Mouse (Mus musculus) brain, embryonic 14.5 days (tissue): ENCODE measurements around the gene Vmn2r91. TPM values are rescaled to one million over a fixed set of nuclear protein-coding genes. Genes with fewer than 3 reads are reported as not detected.
"Not testable (repeated sequence)": the region's sequence is repeated elsewhere in the genome, so short reads cannot be mapped to it uniquely, and the experiment has no call there.

Experiments used
- DNase-seq: peaks from one replicate; pipeline ENCODE4 v3.0.0-alpha.2; 2011; ENCODE audit warnings: low read depth
- CTCF ChIP-seq: fragments of 200-500 bp; IDR thresholded peaks from 2 replicates; pipeline ENCODE4 v1.5.1; 2012; ENCODE audit warnings: inconsistent platforms, mild to moderate bottlenecking, moderate library complexity, borderline replicate concordance; ENCODE audit not compliant: insufficient read depth, insufficient read length; ENCODE audit errors: extremely low read depth
- POLR2A ChIP-seq: fragments of 200-500 bp; IDR thresholded peaks from 2 replicates; pipeline ENCODE4 v1.6.1; 2012; ENCODE audit warnings: mild to moderate bottlenecking, inconsistent platforms, borderline replicate concordance; ENCODE audit not compliant: poor library complexity, insufficient read depth, insufficient read length, severe bottlenecking; ENCODE audit errors: extremely low read depth
- polyA plus RNA-seq: library from polyadenylated mRNA; depleted of rRNA; stranded (reverse); fragments of >200 nt; gene quantifications from 2 replicates; pipeline ENCODE4 v1.2.3, GENCODE M21; 2012; rRNA removed

Vmn2r91 gene
- not detected in 2 replicates for polyA plus RNA-seq

DNA sequence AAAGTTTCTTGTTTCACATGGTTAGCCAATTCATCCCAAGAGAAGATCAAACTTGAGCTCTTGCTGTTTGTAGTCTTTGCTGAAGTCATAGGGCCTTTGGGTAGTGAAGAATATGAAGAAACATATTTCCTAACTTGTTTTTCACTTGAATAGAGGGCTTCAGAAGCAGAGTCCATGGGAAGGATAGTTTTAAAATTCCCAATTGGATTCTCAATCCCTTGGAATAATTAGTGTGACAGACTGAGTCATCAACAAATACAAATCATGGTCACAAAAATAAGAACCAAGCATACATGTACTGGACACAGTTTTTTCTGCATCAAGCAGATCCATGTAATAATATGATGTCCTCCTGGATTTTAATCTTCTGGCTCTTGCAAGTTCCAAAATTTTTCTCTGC is at the start of gene Vmn2r91:
Gene Vmn2r91 (plus strand): TSS at position 301 of the 400 bp plus-strand sequence.
- not testable (repeated sequence) for DNase-seq

DNA sequence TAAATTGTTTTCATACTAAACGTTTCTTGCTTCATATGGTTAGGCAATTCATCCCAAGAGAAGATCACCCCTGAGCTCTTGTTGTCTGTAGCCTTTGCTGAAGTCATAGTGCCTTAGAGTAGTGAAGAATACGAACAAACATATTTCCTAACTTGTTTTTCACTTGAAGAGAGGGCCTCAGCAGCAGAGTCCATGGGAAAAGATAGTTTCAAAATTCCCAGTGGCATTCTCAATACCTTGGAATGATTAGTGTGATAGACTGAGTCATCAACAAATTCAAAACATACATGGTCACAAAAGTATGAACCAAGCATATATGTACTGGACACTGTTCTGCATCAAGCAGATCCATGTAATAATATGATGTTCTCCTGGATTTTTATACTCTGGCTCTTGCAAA is 35.7 kb upstream of the Vmn2r91 start, which contains the start of gene Vmn2r124:
Gene Vmn2r124 (plus strand): TSS at position 301 of the 400 bp plus-strand sequence.
- TF ChIP-seq CTCF (no peak), POLR2A (no peak)
- no peak for DNase-seq

DNA sequence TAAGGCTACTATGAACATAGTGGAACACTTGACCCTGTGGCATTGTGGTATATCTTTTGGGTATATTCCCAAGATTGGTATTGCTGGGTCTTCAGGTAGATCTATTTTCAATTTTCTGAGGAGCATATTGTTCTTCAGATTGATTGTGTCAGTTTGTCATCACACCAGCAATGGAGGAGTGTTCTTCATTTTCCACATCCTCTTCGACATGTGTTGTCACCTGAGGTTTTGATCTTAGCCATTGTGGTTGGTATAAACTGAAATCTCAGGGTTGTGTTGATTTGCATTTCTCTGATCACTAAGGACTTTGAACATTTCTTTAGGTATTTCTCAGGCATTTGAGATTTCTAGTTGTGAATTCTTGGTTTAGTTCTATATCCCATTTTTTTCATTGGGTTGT is 10.8 kb downstream of the Vmn2r91 start:
- not testable (repeated sequence) for DNase-seq

DNA sequence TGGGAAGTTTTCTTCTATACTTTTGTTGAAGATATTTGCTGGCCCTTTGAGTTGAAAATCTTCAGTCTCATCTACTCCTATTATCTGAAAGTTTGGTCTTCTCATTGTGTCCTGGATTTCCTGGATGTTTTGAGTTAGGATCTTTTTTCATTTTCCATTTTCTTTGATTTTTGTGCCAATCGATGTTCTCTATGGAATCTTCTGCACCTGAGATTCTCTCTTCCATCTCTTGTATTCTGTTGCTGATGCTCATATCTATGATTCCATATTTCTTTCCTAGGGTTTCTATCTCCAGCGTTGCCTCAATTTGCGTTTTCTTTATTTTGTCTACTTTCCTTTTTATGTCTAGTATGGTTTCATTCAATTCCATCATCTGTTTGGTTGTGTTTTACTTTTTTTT is 17.4 kb downstream of the Vmn2r91 start:
- DNase-seq: not testable (repeated sequence)

DNA sequence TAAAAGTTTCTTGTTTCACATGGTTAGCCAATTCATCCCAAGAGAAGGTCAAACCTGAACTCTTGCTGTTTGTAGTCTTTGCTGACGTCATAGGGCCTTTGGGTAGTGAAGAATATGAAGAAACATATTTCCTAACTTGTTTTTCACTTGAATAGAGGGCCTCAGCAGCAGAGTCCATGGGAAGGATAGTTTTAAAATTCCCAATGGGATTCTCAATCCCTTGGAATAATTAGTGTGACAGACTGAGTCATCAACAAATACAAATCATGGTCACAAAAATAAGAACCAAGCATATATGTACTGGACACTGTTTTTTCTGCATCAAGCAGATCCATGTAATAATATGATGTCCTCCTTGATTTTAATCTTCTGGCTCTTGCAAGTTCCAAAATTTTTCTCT is 66.8 kb downstream of the Vmn2r91 start, which contains the start of gene Vmn2r92:
Gene Vmn2r92 (plus strand): TSS at position 301 of the 400 bp plus-strand sequence.
- not testable (repeated sequence) for DNase-seq

DNA sequence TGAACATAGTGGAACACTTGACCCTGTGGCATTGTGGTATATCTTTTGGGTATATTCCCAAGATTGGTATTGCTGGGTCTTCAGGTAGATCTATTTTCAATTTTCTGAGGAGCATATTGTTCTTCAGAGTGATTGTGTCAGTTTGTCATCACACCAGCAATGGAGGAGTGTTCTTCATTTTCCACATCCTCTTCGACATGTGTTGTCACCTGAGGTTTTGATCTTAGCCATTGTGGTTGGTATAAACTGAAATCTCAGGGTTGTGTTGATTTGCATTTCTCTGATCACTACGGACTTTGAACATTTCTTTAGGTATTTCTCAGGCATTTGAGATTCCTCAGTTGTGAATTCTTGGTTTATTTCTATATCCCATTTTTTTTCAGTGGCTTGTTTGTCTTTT is 76.4 kb downstream of the Vmn2r91 start:
- DNase-seq: not testable (repeated sequence)

Other genes with a start within 250 kb of the Vmn2r91 start
- 0.11 and 0.25 TPM in 2 replicates for gene Has1, start 229.8 kb upstream of the Vmn2r91 start, polyA plus RNA-seq
- gene Fpr1, start 201.1 kb upstream of the Vmn2r91 start, polyA plus RNA-seq: 0.05 TPM in 1 of 2 replicates, not detected in the other
- gene Fpr2, start 197.2 kb upstream of the Vmn2r91 start, polyA plus RNA-seq: 0.23 and 0.46 TPM in 2 replicates
- gene Fpr3, start 197.2 kb upstream of the Vmn2r91 start, polyA plus RNA-seq: not detected in 2 replicates
- gene Fpr-rs4, start 63.3 kb upstream of the Vmn2r91 start, polyA plus RNA-seq: not detected in 2 replicates
- not detected in 2 replicates for gene Vmn2r124, start 35.6 kb upstream of the Vmn2r91 start, polyA plus RNA-seq
- gene Vmn2r92, start 66.9 kb downstream of the Vmn2r91 start, polyA plus RNA-seq: not detected in 2 replicates
- gene Vmn2r94, start 192.7 kb downstream of the Vmn2r91 start, polyA plus RNA-seq: not detected in 2 replicates
- not detected in 2 replicates for gene Vmn2r93, start 213.1 kb downstream of the Vmn2r91 start, polyA plus RNA-seq